Mouse (Mus musculus): Measurements from ENCODE around the gene Kcnc1. TPM values are rescaled to one million over a fixed set of nuclear protein-coding genes. Genes with fewer than 3 reads are reported as not detected.

The Kcnc1 gene
- total and polyA plus RNA-seq, 3 experiments: not detected

GRCm38 (mm10) chr7:46393718-46394511, 2.4 kb upstream of the Kcnc1 start:
- Histone ChIP-seq H3K79me2 (ENCODE audit: control insufficient read depth, insufficient read depth, low read length, poor library complexity) (no peaks in the 10 kb centered on the region), H3K4me1 (ENCODE audit: control insufficient read depth in 1 of 2, insufficient read depth in 2 of 2, low read length in 2 of 2) (no peaks in the 10 kb centered on the region), H3K27me3 (ENCODE audit: control insufficient read depth in 1 of 2, insufficient read depth in 2 of 2, low read length in 2 of 2) (no peaks in the 10 kb centered on the region), H3K9ac (ENCODE audit: control insufficient read depth, low read depth, low read length, poor library complexity, severe bottlenecking) (no peak overlapping the region), H3K36me3 (ENCODE audit: control insufficient read depth in 1 of 2, insufficient read depth in 2 of 2, low read length in 2 of 2) (no peaks in the 10 kb centered on the region), H3K4me3 (ENCODE audit: control insufficient read depth in 1 of 2, insufficient read depth in 1 of 2, low read depth in 2 of 2, low read length in 2 of 2) (no peak overlapping the region), H3K27ac (ENCODE audit: control insufficient read depth, low read depth, low read length) (no peak overlapping the region), H3K9me3 (replicated peaks; ENCODE audit: insufficient read depth, low read length) (no peaks in the 10 kb centered on the region)
- no peak for DNase-seq (ENCODE audit: low read depth, low spot score)
- TF ChIP-seq CHD2 (IDR thresholded peaks at IDR 0.05; ENCODE audit: low read length) (no peak), MXI1 (IDR thresholded peaks at IDR 0.05; ENCODE audit: low read depth, low read length) (no peak), NELFE (IDR thresholded peaks at IDR 0.05; ENCODE audit: low read depth, low read length) (no peak), MAX (IDR thresholded peaks at IDR 0.05; ENCODE audit: low read length) (no peak)

GRCm38 (mm10) chr7:46394933-46395332, 1.4 kb upstream of the Kcnc1 start:
- no peak for DNase-seq (ENCODE audit: low read depth, low spot score)
- no peaks in the 10 kb centered on the region for H3K4me1 ChIP-seq (ENCODE audit: control insufficient read depth in 1 of 2, insufficient read depth in 2 of 2, low read length in 2 of 2)
- no peaks in the 10 kb centered on the region for H3K27me3 ChIP-seq (ENCODE audit: control insufficient read depth in 1 of 2, insufficient read depth in 2 of 2, low read length in 2 of 2)
- H3K9ac ChIP-seq (ENCODE audit: control insufficient read depth, low read depth, low read length, poor library complexity, severe bottlenecking): no peak overlapping the region
- TF ChIP-seq TAL1 (IDR thresholded peaks at IDR 0.05; ENCODE audit: low read length) (no peak), E2F4 (IDR thresholded peaks at IDR 0.05; ENCODE audit: borderline replicate concordance, low read depth, low read length) (no peak), KAT2A (conservative IDR thresholded peaks at IDR 0.05; ENCODE audit: low read depth, low read length) (no peak), NRF1 (IDR thresholded peaks at IDR 0.05; ENCODE audit: insufficient read depth, low read depth, low read length, poor library complexity, severe bottlenecking) (no peak), MEF2A (IDR thresholded peaks at IDR 0.05; ENCODE audit: extremely low read depth, insufficient replicate concordance, low read depth, low read length, poor library complexity, severe bottlenecking) (no peak), MYC (IDR thresholded peaks at IDR 0.05; ENCODE audit: low read depth, low read length) (no peak), CTCF (IDR thresholded peaks at IDR 0.05 in 2 of 3, conservative IDR thresholded peaks at IDR 0.05 in 1 of 3; ENCODE audit: control insufficient read depth in 1 of 3, insufficient read depth in 1 of 3, low read depth in 2 of 3, low read length in 3 of 3, poor library complexity in 1 of 3, severe bottlenecking in 1 of 3) (no peak)
- no peak overlapping the region for H3K4me3 ChIP-seq (ENCODE audit: control insufficient read depth in 1 of 2, insufficient read depth in 1 of 2, low read depth in 2 of 2, low read length in 2 of 2)
- no peaks in the 10 kb centered on the region for H3K79me2 ChIP-seq (ENCODE audit: control insufficient read depth, insufficient read depth, low read length, poor library complexity)
- no peaks in the 10 kb centered on the region for H3K9me3 ChIP-seq (replicated peaks; ENCODE audit: insufficient read depth, low read length)
- no peak overlapping the region for H3K27ac ChIP-seq (ENCODE audit: control insufficient read depth, low read depth, low read length)
- no peaks in the 10 kb centered on the region for H3K36me3 ChIP-seq (ENCODE audit: control insufficient read depth in 1 of 2, insufficient read depth in 2 of 2, low read length in 2 of 2)

GRCm38 (mm10) chr7:46395571-46395970, 726 bp upstream of the Kcnc1 start:
- no peak overlapping the region for H3K9ac ChIP-seq (ENCODE audit: control insufficient read depth, low read depth, low read length, poor library complexity, severe bottlenecking)
- H3K4me1 ChIP-seq (ENCODE audit: control insufficient read depth in 1 of 2, insufficient read depth in 2 of 2, low read length in 2 of 2): no peaks in the 10 kb centered on the region
- no peaks in the 10 kb centered on the region for H3K36me3 ChIP-seq (ENCODE audit: control insufficient read depth in 1 of 2, insufficient read depth in 2 of 2, low read length in 2 of 2)
- no peak for TF ChIP-seq RCOR1 (IDR thresholded peaks at IDR 0.05; ENCODE audit: low read depth, low read length)
- TF ChIP-seq USF2 (IDR thresholded peaks at IDR 0.05; ENCODE audit: borderline replicate concordance in 1 of 2, insufficient read depth in 1 of 2, low read depth in 1 of 2, low read length in 2 of 2): no peak
- TF ChIP-seq BHLHE40 (IDR thresholded peaks at IDR 0.05; ENCODE audit: borderline replicate concordance, low read depth, low read length): no peak
- TF ChIP-seq RAD21 (IDR thresholded peaks at IDR 0.05; ENCODE audit: low read depth, low read length): no peak
- no peak for TF ChIP-seq MAZ (IDR thresholded peaks at IDR 0.05; ENCODE audit: low read depth, low read length)
- no peak for TF ChIP-seq UBTF (IDR thresholded peaks at IDR 0.05; ENCODE audit: borderline replicate concordance, insufficient read depth, low read depth, low read length)
- no peak for TF ChIP-seq MAX (IDR thresholded peaks at IDR 0.05; ENCODE audit: low read length)
- TF ChIP-seq HCFC1 (IDR thresholded peaks at IDR 0.05; ENCODE audit: low read depth, low read length): no peak
- TF ChIP-seq ZNF384 (IDR thresholded peaks at IDR 0.05; ENCODE audit: low read depth, low read length): no peak
- no peak for TF ChIP-seq POLR2A (IDR thresholded peaks at IDR 0.05; ENCODE audit: control insufficient read depth in 1 of 2, insufficient read depth in 1 of 2, low read depth in 1 of 2, low read length in 2 of 2, poor library complexity in 1 of 2)
- no peak for TF ChIP-seq MYC (IDR thresholded peaks at IDR 0.05; ENCODE audit: low read depth, low read length)
- no peak for TF ChIP-seq GATA1 (IDR thresholded peaks at IDR 0.05; ENCODE audit: low read depth, low read length)
- TF ChIP-seq ZC3H11A (IDR thresholded peaks at IDR 0.05; ENCODE audit: low read depth, low read length): no peak
- TF ChIP-seq E2F4 (IDR thresholded peaks at IDR 0.05; ENCODE audit: borderline replicate concordance, low read depth, low read length): no peak
- TF ChIP-seq USF1 (IDR thresholded peaks at IDR 0.05; ENCODE audit: low read depth, low read length): no peak
- TF ChIP-seq TAL1 (IDR thresholded peaks at IDR 0.05; ENCODE audit: low read length): no peak
- no peaks in the 10 kb centered on the region for H3K27me3 ChIP-seq (ENCODE audit: control insufficient read depth in 1 of 2, insufficient read depth in 2 of 2, low read length in 2 of 2)
- no peak overlapping the region for H3K27ac ChIP-seq (ENCODE audit: control insufficient read depth, low read depth, low read length)
- no peak for DNase-seq (ENCODE audit: low read depth, low spot score)
- no peaks in the 10 kb centered on the region for H3K79me2 ChIP-seq (ENCODE audit: control insufficient read depth, insufficient read depth, low read length, poor library complexity)
- no peaks in the 10 kb centered on the region for H3K9me3 ChIP-seq (replicated peaks; ENCODE audit: insufficient read depth, low read length)
- H3K4me3 ChIP-seq (ENCODE audit: control insufficient read depth in 1 of 2, insufficient read depth in 1 of 2, low read depth in 2 of 2, low read length in 2 of 2): no peak overlapping the region

All from MEL (cell line).